Mouse (Mus musculus) liver, adult 2 months (tissue): ENCODE results near the gene Lzts2. TPM values are rescaled to one million over a fixed set of nuclear protein-coding genes. Genes with fewer than 3 reads are reported as not detected.
A peak's percentile ranks its signal among the peaks of the same experiment; 100 is the strongest.

Experiments
- DNase-seq: peaks from one replicate; pipeline ENCODE4 v3.0.0-alpha.2; 2011; ENCODE audit warnings: low read depth, low spot score; ENCODE audit errors: extremely low read depth
- H3K27ac ChIP-seq: fragments of 200-500 bp; replicated peaks from 2 replicates; pipeline ENCODE4 v1.5.1; 2012; ENCODE audit warnings: low read depth, mild to moderate bottlenecking, control low read depth, inconsistent platforms, low read length; ENCODE audit not compliant: insufficient read depth
- H3K27me3 ChIP-seq: fragments of 200-500 bp; 2 replicates; pipeline ENCODE4 v1.6.1; 2012; ENCODE audit warnings: mild to moderate bottlenecking, moderate library complexity, low read length, inconsistent platforms; ENCODE audit not compliant: control insufficient read depth, insufficient read depth
- H3K36me3 ChIP-seq: fragments of 200-500 bp; 2 replicates; pipeline ENCODE4 v1.6.1; 2012; ENCODE audit warnings: low read length, inconsistent platforms; ENCODE audit not compliant: control insufficient read depth, insufficient read depth
- H3K4me1 ChIP-seq: fragments of 200-500 bp; 2 replicates; pipeline ENCODE4 v1.6.1; 2011; ENCODE audit warnings: low read length; ENCODE audit not compliant: control insufficient read depth, insufficient read depth
- H3K4me3 ChIP-seq: fragments of 200-500 bp; 2 replicates; pipeline ENCODE4 v1.5.1; 2011; ENCODE audit warnings: low read depth, mild to moderate bottlenecking, control low read depth, low read length, moderate library complexity; ENCODE audit not compliant: insufficient read depth
- H3K79me2 ChIP-seq: fragments of 200-500 bp; 2 replicates; pipeline ENCODE4 v1.6.1; 2012; ENCODE audit warnings: inconsistent platforms, mild to moderate bottlenecking, low read length, moderate library complexity; ENCODE audit not compliant: control insufficient read depth, insufficient read depth
- H3K9ac ChIP-seq: fragments of 200-500 bp; 2 replicates; pipeline ENCODE4 v1.6.1; 2012; ENCODE audit warnings: low read depth, mild to moderate bottlenecking, control low read depth, inconsistent platforms, low read length
- CTCF ChIP-seq: fragments of 200-500 bp; IDR thresholded peaks from 2 replicates; pipeline ENCODE4 v1.5.1; 2011; ENCODE audit warnings: low read depth, low read length, control low read depth
- POLR2A ChIP-seq: fragments of 200-500 bp; IDR thresholded peaks from 2 replicates; pipeline ENCODE4 v1.6.1; 2011; ENCODE audit warnings: low read length, control low read depth; ENCODE audit not compliant: insufficient read depth; ENCODE audit errors: extremely low read depth
- WGBS: fragments of 180-500 bp; shearing (Covaris S2); methylation state at CpG from one replicate; pipeline ENCODE4 v1.1.7; 2018; 5-methylcytosine and 5-hydroxymethylcytosine counted together
- polyA plus RNA-seq: library from polyadenylated mRNA; depleted of rRNA; stranded (reverse); fragments of >200 nt; gene quantifications from 2 replicates; pipeline ENCODE4 v1.2.3, GENCODE M21; 2012; rRNA removed
- total RNA-seq: library from RNA; depleted of rRNA; stranded (reverse); fragments of >200 nt; gene quantifications from 2 replicates; pipeline ENCODE4 v1.2.3, GENCODE M21; 2014; rRNA removed

Gene Lzts2
- total and polyA plus RNA-seq, 2 experiments: 3.4 to 14.3 TPM

GRCm38 (mm10) chr19:45075323-45076035 is 61.3 kb downstream of the Lzts2 start:
- no peak for DNase-seq
- Histone ChIP-seq H3K9ac (peak overlapping the region; percentile 44), H3K36me3 (no peaks in the 10 kb centered on the region), H3K79me2 (no peaks in the 10 kb centered on the region), H3K27ac (peak overlapping the region; percentile 25), H3K4me3 (peak overlapping the region; percentile 80), H3K4me1 (peaks cover 8% of the 10 kb centered on the region), H3K27me3 (peaks cover 5% of the 10 kb centered on the region; the same call in 1 of the 2 replicates)
- TF ChIP-seq CTCF: no peak
- no peak for TF ChIP-seq POLR2A
- WGBS: 7% methylated on average over 32 of the region's 32 CpGs

- TF ChIP-seq CTCF: no peak
- TF ChIP-seq POLR2A: no peak
- Histone ChIP-seq H3K4me3 (peak overlapping the region; percentile 53), H3K36me3 (no peaks in the 10 kb centered on the region), H3K79me2 (no peaks in the 10 kb centered on the region), H3K9ac (no peak overlapping the region; the same call in 1 of the 2 replicates), H3K27me3 (peaks cover 8% of the 10 kb centered on the region; the same call in 1 of the 2 replicates), H3K27ac (no peak overlapping the region), H3K4me1 (peaks cover 8% of the 10 kb centered on the region)
- DNase-seq: no peak
- 36% methylated on average over 17 of the region's 17 CpGs for WGBS
These were observed 61.9 kb downstream of the Lzts2 start for GRCm38 (mm10) chr19:45076036-45076575.

Other genes with a start within 250 kb of the Lzts2 start
- 15.1 and 19.3 TPM in 2 replicates for gene Slf2, start 83.3 kb upstream of the Lzts2 start, total RNA-seq
- gene Slf2, start 83.3 kb upstream of the Lzts2 start, polyA plus RNA-seq: 4.9 and 7.9 TPM in 2 replicates
- gene Sema4g, start 25.3 kb upstream of the Lzts2 start, total RNA-seq: 58.5 and 79.0 TPM in 2 replicates
- gene Sema4g, start 25.3 kb upstream of the Lzts2 start, polyA plus RNA-seq: 413 and 566 TPM in 2 replicates
- gene Twnk, start 8.8 kb upstream of the Lzts2 start, total RNA-seq: 7.8 and 9.3 TPM in 2 replicates
- gene Twnk, start 8.8 kb upstream of the Lzts2 start, polyA plus RNA-seq: 11.8 and 11.9 TPM in 2 replicates
- gene Mrpl43, start 8.0 kb upstream of the Lzts2 start, total RNA-seq: 26.6 and 32.3 TPM in 2 replicates
- gene Mrpl43, start 8.0 kb upstream of the Lzts2 start, polyA plus RNA-seq: 76.2 and 80.0 TPM in 2 replicates
- not detected in 2 replicates for gene Pdzd7, start 31.3 kb downstream of the Lzts2 start, total RNA-seq
- gene Pdzd7, start 31.3 kb downstream of the Lzts2 start, polyA plus RNA-seq: 0.06 TPM in 1 of 2 replicates, not detected in the other
- 0.65 and 0.94 TPM in 2 replicates for gene Sfxn3, start 33.1 kb downstream of the Lzts2 start, total RNA-seq
- gene Sfxn3, start 33.1 kb downstream of the Lzts2 start, polyA plus RNA-seq: 0.76 and 1.5 TPM in 2 replicates
- gene Kazald1, start 60.8 kb downstream of the Lzts2 start, total RNA-seq: 0.67 and 1.2 TPM in 2 replicates
- 1.1 and 1.2 TPM in 2 replicates for gene Kazald1, start 60.8 kb downstream of the Lzts2 start, polyA plus RNA-seq
- not detected in 2 replicates for gene Tlx1, start 136.3 kb downstream of the Lzts2 start, total RNA-seq
- 0.05 TPM in 1 of 2 replicates, not detected in the other for gene Tlx1, start 136.3 kb downstream of the Lzts2 start, polyA plus RNA-seq
- gene Lbx1, start 221.4 kb downstream of the Lzts2 start, total RNA-seq: under 0.01 TPM in 1 of 2 replicates, not detected in the other
- gene Lbx1, start 221.4 kb downstream of the Lzts2 start, polyA plus RNA-seq: not detected in 2 replicates